Mouse (Mus musculus) forebrain, embryonic 15.5 days (tissue): ENCODE measurements around the gene Csrnp1. TPM values are rescaled to one million over a fixed set of nuclear protein-coding genes. Genes with fewer than 3 reads are reported as not detected.

Experiments
- ATAC-seq: fragments of 200-750 bp; cut with Nextera tagmentation; replicated peaks from 2 replicates; pipeline ENCODE4 v1.8.0; 2017; ENCODE audit warnings: mild to moderate bottlenecking, moderate TSS enrichment, moderate library complexity
- H3K27ac ChIP-seq: fragments of 300-500 bp; sonication (generic); replicated peaks from 2 replicates; pipeline ENCODE4 v1.5.1; 2015; ENCODE audit warnings: mild to moderate bottlenecking, inconsistent platforms
- H3K27me3 ChIP-seq: fragments of 300-500 bp; sonication (generic); 2 replicates; pipeline ENCODE4 v1.6.1; 2015; ENCODE audit warnings: inconsistent platforms
- H3K36me3 ChIP-seq: fragments of 300-500 bp; sonication (generic); 2 replicates; pipeline ENCODE4 v1.6.1; 2015; ENCODE audit warnings: mild to moderate bottlenecking, inconsistent platforms
- H3K4me1 ChIP-seq: fragments of 300-500 bp; sonication (generic); 2 replicates; pipeline ENCODE4 v1.6.1; 2015; ENCODE audit warnings: inconsistent platforms
- H3K4me2 ChIP-seq: fragments of 300-500 bp; sonication (generic); replicated peaks from 2 replicates; pipeline ENCODE4 v1.6.1; 2015; ENCODE audit warnings: mild to moderate bottlenecking, inconsistent platforms
- H3K4me3 ChIP-seq: fragments of 300-500 bp; sonication (generic); 2 replicates; pipeline ENCODE4 v1.5.1; 2015; ENCODE audit warnings: mild to moderate bottlenecking, inconsistent platforms
- H3K9ac ChIP-seq: fragments of 300-500 bp; sonication (generic); replicated peaks from 2 replicates; pipeline ENCODE4 v1.6.1; 2015; ENCODE audit warnings: mild to moderate bottlenecking, inconsistent platforms
- H3K9me3 ChIP-seq: fragments of 300-500 bp; sonication (generic); 2 replicates; pipeline ENCODE4 v1.6.1; 2016; ENCODE audit warnings: inconsistent platforms
- WGBS: fragments of 180-500 bp; shearing (Covaris S2); methylation state at CpG from one replicate; pipeline ENCODE4 v1.1.7; 2015; ENCODE audit warnings: mixed read lengths; 5-methylcytosine and 5-hydroxymethylcytosine counted together
- polyA plus RNA-seq: library from polyadenylated mRNA; unstranded; fragments of >200 nt; fragmentation: Nextera tagmentation; extraction: Ambion mirVana; gene quantifications from 2 replicates; pipeline ENCODE4 v1.2.1, GENCODE M21; 2015

Csrnp1 gene
- polyA plus RNA-seq, 1 experiment from 2014 or later, result 2.0 TPM

- 80% methylated on average over 9 of the region's 9 CpGs for WGBS
- H3K4me1 ChIP-seq, result no peaks in the 10 kb centered on the region
- no peak for ATAC-seq
Measured at GRCm38 (mm10) chr9:119958835-119959234, 25.6 kb downstream of the Csrnp1 start.

GRCm38 (mm10) chr9:119951388-119951787, 33.1 kb downstream of the Csrnp1 start:
- Histone ChIP-seq H3K36me3 (no peaks in the 10 kb centered on the region), H3K4me3 (no peak overlapping the region), H3K4me2 (no peak overlapping the region), H3K4me1 (peaks cover 9% of the 10 kb centered on the region), H3K9ac (no peak overlapping the region), H3K27me3 (no peaks in the 10 kb centered on the region), H3K9me3 (no peaks in the 10 kb centered on the region), H3K27ac (no peak overlapping the region)
- ATAC-seq, result no peak
- WGBS, result 88% methylated on average over 9 of the region's 9 CpGs

More at GRCm38 (mm10) chr9:119958835-119959234, 25.6 kb downstream of the Csrnp1 start:
- no peaks in the 10 kb centered on the region for H3K36me3 ChIP-seq
- H3K4me2 ChIP-seq, result no peak overlapping the region
- no peak overlapping the region for H3K27ac ChIP-seq
- H3K4me3 ChIP-seq, result no peak overlapping the region
- H3K27me3 ChIP-seq, result no peaks in the 10 kb centered on the region
- no peak overlapping the region for H3K9ac ChIP-seq
- H3K9me3 ChIP-seq, result no peaks in the 10 kb centered on the region

DNA sequence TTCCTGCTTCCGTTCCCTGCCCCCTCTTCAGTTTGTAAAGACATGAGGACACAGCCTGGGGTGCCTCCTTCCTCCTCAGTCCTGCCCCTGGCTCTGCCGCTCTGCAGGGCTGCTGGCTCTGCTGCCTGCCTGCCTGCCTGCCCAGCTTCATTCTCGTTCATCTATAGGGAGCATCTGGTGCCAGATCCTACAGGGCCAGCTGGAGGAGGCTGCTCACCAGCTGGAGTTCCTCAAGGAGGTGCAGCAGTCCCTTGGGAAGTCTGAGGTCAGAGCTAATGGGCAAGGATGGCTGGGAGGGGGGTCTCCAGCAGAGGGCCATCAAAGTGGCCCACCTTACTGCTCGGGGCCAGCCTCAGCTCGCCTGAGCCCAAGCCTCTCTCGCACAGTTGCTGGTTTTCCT, 34.0 kb downstream of the Csrnp1 start:
- peaks cover 9% of the 10 kb centered on the region for H3K4me1 ChIP-seq
- ATAC-seq, result no peak
- no peaks in the 10 kb centered on the region for H3K36me3 ChIP-seq
- WGBS, result 60% methylated on average over 6 of the region's 6 CpGs
- no peak overlapping the region for H3K9ac ChIP-seq
- H3K4me3 ChIP-seq, result no peak overlapping the region
- no peak overlapping the region for H3K4me2 ChIP-seq
- H3K9me3 ChIP-seq, result no peaks in the 10 kb centered on the region
- 0 out of 2 replicates have a peak overlapping the region, but pooled peaks have one; percentile 18 for H3K27ac ChIP-seq
- H3K27me3 ChIP-seq, result no peaks in the 10 kb centered on the region

DNA sequence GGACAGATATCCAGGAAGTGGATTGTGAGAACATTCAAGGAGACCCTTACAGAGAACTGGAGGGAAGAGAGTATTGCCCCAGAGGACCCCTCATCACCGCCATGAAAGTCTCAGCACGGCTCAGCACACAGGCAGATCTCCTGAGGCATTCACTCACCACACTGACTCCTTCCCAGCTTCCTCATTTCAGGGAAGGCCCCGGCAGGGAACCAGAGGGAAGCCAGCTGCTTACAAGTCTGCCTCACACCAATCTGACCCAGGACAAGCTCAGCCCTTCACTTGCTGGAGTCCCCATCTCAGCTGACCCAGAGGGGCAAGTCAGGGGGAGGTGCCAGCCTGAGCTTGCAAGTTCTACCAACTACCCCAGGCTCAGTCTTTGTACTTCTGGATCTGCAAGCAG, 35.7 kb downstream of the Csrnp1 start:
- Histone ChIP-seq H3K4me3 (no peak overlapping the region), H3K36me3 (no peaks in the 10 kb centered on the region), H3K4me2 (no peak overlapping the region), H3K27ac (no peak overlapping the region), H3K27me3 (no peaks in the 10 kb centered on the region), H3K9me3 (no peaks in the 10 kb centered on the region), H3K9ac (no peak overlapping the region), H3K4me1 (peaks cover 9% of the 10 kb centered on the region)
- ATAC-seq, result no peak
- WGBS, result 57% methylated on average over 3 of the region's 3 CpGs

DNA sequence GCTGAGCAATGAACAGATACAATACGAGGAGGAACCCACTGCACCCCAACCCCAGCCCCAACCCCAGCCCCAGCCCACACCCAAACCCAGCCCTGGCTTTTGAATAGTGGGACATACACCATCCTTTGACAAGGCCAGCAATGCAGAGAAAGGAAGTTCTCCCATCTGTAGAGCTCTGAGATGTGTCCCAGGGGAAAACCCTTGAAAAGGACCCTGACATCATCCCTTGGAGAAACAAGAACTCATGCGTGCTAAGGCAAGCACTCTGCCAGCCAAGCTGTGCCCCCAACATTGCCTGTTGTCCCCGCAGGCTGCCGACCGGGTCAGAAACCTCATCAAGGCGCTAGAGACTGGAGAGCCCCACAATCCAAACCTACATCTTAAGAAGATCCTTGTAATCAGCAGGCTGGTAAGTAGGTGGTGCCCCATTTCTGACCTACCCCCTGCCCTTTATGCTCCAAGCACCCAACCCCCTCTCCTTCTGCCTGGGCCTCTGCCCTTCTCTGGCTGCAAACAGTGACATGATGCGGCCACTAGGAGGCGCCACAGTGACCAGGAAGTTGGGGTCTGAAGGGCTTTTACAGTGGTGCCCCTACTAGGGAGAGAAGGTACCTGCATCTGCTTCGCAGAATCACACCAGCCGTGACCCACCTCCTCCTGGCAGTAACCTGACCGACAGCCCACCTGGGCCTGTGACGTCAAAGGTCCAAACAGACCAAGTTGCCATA, 39.1 kb downstream of the Csrnp1 start:
- Histone ChIP-seq H3K36me3 (no peaks in the 10 kb centered on the region), H3K27me3 (no peaks in the 10 kb centered on the region), H3K4me2 (no peak overlapping the region), H3K9ac (no peak overlapping the region), H3K4me3 (no peak overlapping the region), H3K27ac (no peak overlapping the region), H3K9me3 (no peaks in the 10 kb centered on the region), H3K4me1 (peaks cover 3% of the 10 kb centered on the region)
- WGBS, result 76% methylated on average over 12 of the region's 12 CpGs
- ATAC-seq, result no peak

DNA sequence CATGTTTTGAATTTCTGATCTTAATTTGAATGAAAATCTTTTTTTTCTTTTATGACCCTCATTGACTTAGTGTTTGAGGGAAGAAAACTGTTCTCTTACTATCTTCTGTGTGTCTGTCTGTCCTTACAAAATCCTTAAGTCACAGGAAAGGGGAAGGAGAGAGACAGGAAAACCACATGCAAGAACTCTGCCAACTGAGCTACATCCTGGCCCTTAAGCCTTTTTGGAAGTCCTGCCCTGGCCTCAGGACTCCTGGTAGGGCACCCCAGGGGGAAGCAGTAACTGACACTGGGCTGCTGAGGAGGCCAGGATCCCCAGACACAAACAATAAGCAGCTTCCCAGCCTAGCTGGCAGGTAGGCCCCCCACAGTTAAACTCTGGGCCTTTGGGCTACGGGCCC, 41.1 kb downstream of the Csrnp1 start:
- no peak for ATAC-seq
- H3K27me3 ChIP-seq, result no peaks in the 10 kb centered on the region
- H3K4me3 ChIP-seq, result no peak overlapping the region
- 54% methylated on average over 1 of the region's 1 CpGs for WGBS
- H3K36me3 ChIP-seq, result no peaks in the 10 kb centered on the region
- no peak overlapping the region for H3K27ac ChIP-seq
- no peak overlapping the region for H3K9ac ChIP-seq
- H3K9me3 ChIP-seq, result no peaks in the 10 kb centered on the region
- H3K4me2 ChIP-seq, result no peak overlapping the region
- no peaks in the 10 kb centered on the region for H3K4me1 ChIP-seq

DNA sequence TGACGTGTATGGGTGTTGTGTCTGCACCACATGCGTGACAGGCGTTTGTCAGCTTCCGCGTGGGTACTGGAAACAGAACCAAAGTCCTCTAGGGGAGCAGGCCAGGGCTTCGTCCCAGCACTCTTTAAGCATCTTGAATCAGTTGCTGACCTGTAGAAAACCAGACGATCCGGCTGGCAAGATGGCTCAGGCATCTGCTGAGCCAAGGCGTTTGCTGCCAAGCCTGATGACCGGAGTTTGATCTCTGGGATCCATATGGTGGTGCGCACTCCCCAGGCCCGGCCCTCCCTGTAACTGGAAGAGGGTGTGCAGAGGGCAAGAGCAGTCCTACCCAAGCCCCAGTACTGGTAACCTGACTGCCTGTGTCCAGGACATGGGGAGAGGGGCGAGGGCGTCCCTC, 42.6 kb downstream of the Csrnp1 start:
- WGBS, result 85% methylated on average over 14 of the region's 14 CpGs
- Histone ChIP-seq H3K4me1 (peaks cover 6% of the 10 kb centered on the region), H3K27ac (no peak overlapping the region), H3K4me3 (no peak overlapping the region), H3K9me3 (no peaks in the 10 kb centered on the region), H3K4me2 (no peak overlapping the region), H3K27me3 (no peaks in the 10 kb centered on the region), H3K36me3 (no peaks in the 10 kb centered on the region), H3K9ac (no peak overlapping the region)
- ATAC-seq, result no peak

- Histone ChIP-seq H3K9ac (no peak overlapping the region), H3K4me2 (no peak overlapping the region), H3K4me3 (no peak overlapping the region), H3K27me3 (no peaks in the 10 kb centered on the region), H3K27ac (no peak overlapping the region), H3K36me3 (no peaks in the 10 kb centered on the region), H3K4me1 (peaks cover 11% of the 10 kb centered on the region), H3K9me3 (no peaks in the 10 kb centered on the region)
- 82% methylated on average over 5 of the region's 5 CpGs for WGBS
- ATAC-seq, result no peak
Measured at GRCm38 (mm10) chr9:119941407-119941806, 43.1 kb downstream of the Csrnp1 start.

GRCm38 (mm10) chr9:119939646-119940045, 44.8 kb downstream of the Csrnp1 start:
- Histone ChIP-seq H3K4me3 (no peak overlapping the region), H3K9me3 (no peaks in the 10 kb centered on the region), H3K36me3 (no peaks in the 10 kb centered on the region), H3K27me3 (no peaks in the 10 kb centered on the region), H3K27ac (no peak overlapping the region), H3K4me1 (peaks cover 21% of the 10 kb centered on the region), H3K4me2 (no peak overlapping the region), H3K9ac (no peak overlapping the region)
- WGBS, result 73% methylated on average over 10 of the region's 10 CpGs
- ATAC-seq, result no peak

- Histone ChIP-seq H3K9ac (no peak overlapping the region), H3K27ac (no peak overlapping the region), H3K4me1 (peaks cover 21% of the 10 kb centered on the region), H3K4me2 (no peak overlapping the region), H3K9me3 (no peaks in the 10 kb centered on the region), H3K4me3 (no peak overlapping the region), H3K36me3 (no peaks in the 10 kb centered on the region), H3K27me3 (no peaks in the 10 kb centered on the region)
- no peak for ATAC-seq
- 83% methylated on average over 4 of the region's 4 CpGs for WGBS
Measured at GRCm38 (mm10) chr9:119938496-119938895, 46.0 kb downstream of the Csrnp1 start.

- no peaks in the 10 kb centered on the region for H3K9me3 ChIP-seq
- H3K4me1 ChIP-seq, result peaks cover 21% of the 10 kb centered on the region
- H3K27me3 ChIP-seq, result no peaks in the 10 kb centered on the region
- peak within 1 kb of the TSS; percentile 80 for H3K9ac ChIP-seq
- H3K27ac ChIP-seq, result peak within 1 kb of the TSS; percentile 64
- peak within 1 kb of the TSS; percentile 67 for H3K4me3 ChIP-seq
- ATAC-seq, result peak; percentile 94
- no peaks in the 10 kb centered on the region for H3K36me3 ChIP-seq
- H3K4me2 ChIP-seq, result peak within 1 kb of the TSS; percentile 80
- under 1% methylated on average over 40 of the region's 40 CpGs for WGBS
Measured at GRCm38 (mm10) chr9:119937005-119937773, 47.3 kb downstream of the Csrnp1 start, which contains the start of the genes Gorasp1 and Ttc21a. Gene Gorasp1 (minus strand): TSS chr9:119937565. Gene Ttc21a (plus strand): TSS chr9:119937606.

DNA sequence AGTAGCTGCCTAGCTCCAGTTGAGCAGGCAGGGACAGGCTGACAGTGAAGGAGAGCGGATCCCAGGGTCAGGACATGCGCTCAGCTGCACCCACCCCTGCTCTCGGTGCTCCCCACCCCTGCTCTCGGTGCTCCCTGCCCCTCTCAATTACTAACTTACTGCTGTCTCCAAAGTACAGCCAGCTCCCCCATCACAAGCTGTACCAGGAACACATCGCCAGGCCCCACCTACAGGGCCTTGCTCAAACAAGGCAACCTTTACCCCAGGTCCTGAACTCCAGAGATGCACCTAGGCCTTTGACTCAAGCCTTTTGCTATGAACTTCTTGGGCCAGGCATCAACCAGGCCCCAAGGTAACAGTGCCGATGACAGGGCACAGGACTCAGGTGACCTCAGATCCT, 50.8 kb downstream of the Csrnp1 start:
- no peak for ATAC-seq
- Histone ChIP-seq H3K9ac (no peak overlapping the region), H3K27me3 (no peaks in the 10 kb centered on the region), H3K27ac (no peak overlapping the region), H3K4me3 (no peak overlapping the region), H3K4me2 (no peak overlapping the region), H3K9me3 (no peaks in the 10 kb centered on the region), H3K36me3 (peaks cover 12% of the 10 kb centered on the region; the same call in 1 of the 2 replicates), H3K4me1 (peaks cover 21% of the 10 kb centered on the region)
- 94% methylated on average over 6 of the region's 6 CpGs for WGBS
